Mouse (Mus musculus): ENCODE data around the gene Dock3.

Dock3 gene

GRCm38 (mm10) chr9:107231539-107232139, at the start of gene Dock3:
Gene Dock3, minus strand, starts transcription at chr9:107231909.
- DNase-seq, result peak; percentile 86

GRCm38 (mm10) chr9:107280322-107281027, 48.8 kb upstream of the Dock3 start:
- no peak for DNase-seq

- DNase-seq, result no peak
These were observed 47.9 kb upstream of the Dock3 start for GRCm38 (mm10) chr9:107279378-107280321.

GRCm38 (mm10) chr9:107278527-107279377, 47.0 kb upstream of the Dock3 start:
- peak; percentile 77 for DNase-seq

GRCm38 (mm10) chr9:107278126-107278525, 46.4 kb upstream of the Dock3 start:
- DNase-seq, result no peak

- DNase-seq, result no peak
These were observed 45.9 kb upstream of the Dock3 start for GRCm38 (mm10) chr9:107277603-107278002.

- DNase-seq, result no peak
These were observed 44.0 kb upstream of the Dock3 start for GRCm38 (mm10) chr9:107275710-107276109.

GRCm38 (mm10) chr9:107274751-107275150, 43.0 kb upstream of the Dock3 start:
- no peak for DNase-seq

GRCm38 (mm10) chr9:107273184-107273583, 41.5 kb upstream of the Dock3 start:
- DNase-seq, result no peak

GRCm38 (mm10) chr9:107272284-107272683, 40.6 kb upstream of the Dock3 start:
- no peak for DNase-seq

- no peak for DNase-seq
These were observed 39.6 kb upstream of the Dock3 start for GRCm38 (mm10) chr9:107271177-107271938.

GRCm38 (mm10) chr9:107269772-107270171, 38.1 kb upstream of the Dock3 start:
- no peak for DNase-seq

GRCm38 (mm10) chr9:107267721-107268402, 36.2 kb upstream of the Dock3 start:
- DNase-seq, result no peak

GRCm38 (mm10) chr9:107267028-107267427, 35.3 kb upstream of the Dock3 start:
- no peak for DNase-seq

GRCm38 (mm10) chr9:107264731-107265130, 33.0 kb upstream of the Dock3 start:
- no peak for DNase-seq

- no peak for DNase-seq
These were observed 32.2 kb upstream of the Dock3 start for GRCm38 (mm10) chr9:107263912-107264311.

GRCm38 (mm10) chr9:107262375-107262774, 30.7 kb upstream of the Dock3 start:
- no peak for DNase-seq

- DNase-seq, result no peak
These were observed 30.1 kb upstream of the Dock3 start for GRCm38 (mm10) chr9:107261792-107262191.

GRCm38 (mm10) chr9:107260836-107261235, 29.1 kb upstream of the Dock3 start:
- no peak for DNase-seq

- DNase-seq, result peak; percentile 71
These were observed 28.7 kb upstream of the Dock3 start for GRCm38 (mm10) chr9:107260429-107260828.

- no peak for DNase-seq
These were observed 27.9 kb upstream of the Dock3 start for GRCm38 (mm10) chr9:107259571-107259970.

All from cerebellum, adult 8-10 months (tissue).